Comparison of ENCODE assay signal across 9 mouse cellular contexts in genomic region chr4:126752024-126752607, GRCm38 (mm10). TPM values are rescaled to one million over a fixed set of nuclear protein-coding genes. Genes with fewer than 3 reads are reported as not detected.
DNase-seq lines count a peak whose midpoint lies in the region; ATAC-seq and TF ChIP-seq lines count a peak whose summit lies in the region.
"Had no signal": no experiment of that assay in that cellular context is flagged by ENCODE, and none has a peak within 500 bp of the region (broad histone marks: within the 10 kb centered on the region; RNA-seq: fewer than 3 reads in every experiment).

No protein-coding gene starts in this region.

- no peak for TF ChIP-seq EP300 in liver, embryonic 14.5 days (IDR thresholded peaks at IDR 0.05; ENCODE audit: low read depth)

- H3K4me1 ChIP-seq in forebrain, postnatal 0 days (ENCODE audit: insufficient read depth), result peaks cover 30% of the 10 kb centered on the region
- peaks cover 0 to 7% of the 10 kb centered on the region in 2 experiments for H3K4me1 ChIP-seq in liver, embryonic 14.5 days (replicated peaks; ENCODE audit: control insufficient read depth in 2 of 2, insufficient read depth in 2 of 2, low read length in 1 of 2)

- peak overlapping the region; percentile 94; the same call in 1 of the 2 replicates for H3K27ac ChIP-seq in forebrain, postnatal 0 days (ENCODE audit: low read depth, low read length)
- no peak overlapping the region for H3K27ac ChIP-seq in liver, embryonic 14.5 days

- no peak for ATAC-seq in cerebellum, adult (ENCODE audit: insufficient number of reproducible peaks, low FRiP score, low TSS enrichment)
- ATAC-seq in forebrain, postnatal 0 days, result no peak
- ATAC-seq in liver, embryonic 14.5 days (ENCODE audit: insufficient read depth), result no peak

- H3K4me2 ChIP-seq in forebrain, postnatal 0 days (ENCODE audit: low read depth), result peak overlapping the region; percentile 96
- H3K4me2 ChIP-seq in liver, embryonic 14.5 days (ENCODE audit: low read depth), result peak overlapping the region; percentile 92

- no peaks in the 10 kb centered on the region for H3K9me3 ChIP-seq in forebrain, postnatal 0 days (ENCODE audit: low read length)
- no peaks in the 10 kb centered on the region for H3K9me3 ChIP-seq in liver, embryonic 14.5 days (ENCODE audit: control insufficient read depth, low read length)

- 0 out of 2 replicates have a peak, but pooled peaks have one; percentile 22 for TF ChIP-seq CTCF in forebrain, postnatal 0 days (IDR thresholded peaks at IDR 0.05; ENCODE audit: low read depth)
- TF ChIP-seq CTCF in liver, embryonic 14.5 days (IDR thresholded peaks at IDR 0.05; ENCODE audit: low read depth), result no peak

- peaks cover 27% of the 10 kb centered on the region for H3K36me3 ChIP-seq in forebrain, postnatal 0 days (ENCODE audit: insufficient read depth)
- H3K36me3 ChIP-seq in liver, embryonic 14.5 days (replicated peaks; ENCODE audit: control insufficient read depth, insufficient read depth, low read depth), result no peaks in the 10 kb centered on the region; the same call in 1 of the 2 replicates

- 10% methylated on average over 13 of the region's 13 CpGs for WGBS in forebrain, postnatal 0 days
- 23% methylated on average over 13 of the region's 13 CpGs for whole genome bisulfite sequencing in liver, embryonic 14.5 days (ENCODE audit: insufficient replicate concordance)

- H3K4me3 ChIP-seq in forebrain, postnatal 0 days (ENCODE audit: low read depth, low read length), result peak overlapping the region; percentile 69
- H3K4me3 ChIP-seq in liver, embryonic 14.5 days (ENCODE audit: insufficient read depth in 1 of 2, low read depth in 2 of 2, low read length in 2 of 2), result peak overlapping the region; percentile 79

- peak; percentile 82 for DNase-seq in cerebellum, adult 11-12 months
- DNase-seq in right cerebral cortex, adult 18-20 months, result peak; percentile 30
- no peak for DNase-seq in right cerebral cortex, postnatal 4 days
- DNase-seq in forebrain, postnatal 0 days, result no peak
- no peak for DNase-seq in liver, embryonic 14.5 days (ENCODE audit: low read depth in 3 of 3, low spot score in 3 of 3)
- DNase-seq in ovary, postnatal 10 days (ENCODE audit: low spot score), result no peak
- no peak for DNase-seq in spleen, postnatal 14 days (ENCODE audit: low spot score in 2 of 2)

- H3K27me3 ChIP-seq in forebrain, postnatal 0 days (ENCODE audit: insufficient read depth, low read length), result no peaks in the 10 kb centered on the region
- no peaks in the 10 kb centered on the region for H3K27me3 ChIP-seq in liver, embryonic 14.5 days (ENCODE audit: control insufficient read depth, insufficient read depth, low read length)

- H3K9ac ChIP-seq in forebrain, postnatal 0 days, result peak overlapping the region; percentile 74
- H3K9ac ChIP-seq in liver, embryonic 14.5 days (replicated peaks), result peak overlapping the region; percentile 67

RNA-seq across cellular contexts. Expression of gene Ncdn, which starts 1.1 kb away (rescaled TPM):
- 308 and 339 TPM in 2 replicates for total RNA-seq in forebrain, postnatal 0 days (2014; rRNA removed)
- polyA plus RNA-seq in forebrain, postnatal 0 days (2015; fragmentation: Nextera tagmentation; extraction: Ambion mirVana), result 205 and 223 TPM in 2 replicates
- polyA plus RNA-seq in liver, embryonic 14.5 days (2012; rRNA removed), result 5.5 and 5.7 TPM in 2 replicates
- polyA plus RNA-seq in liver, embryonic 14.5 days (2014; fragmentation: Nextera tagmentation; extraction: Ambion mirVana), result 5.1 and 5.9 TPM in 2 replicates

RNA-seq across cellular contexts. Expression of gene AU040320, which starts 1.2 kb away (rescaled TPM):
- 33.4 and 35.7 TPM in 2 replicates for total RNA-seq in forebrain, postnatal 0 days (2014; rRNA removed)
- 27.4 and 33.5 TPM in 2 replicates for polyA plus RNA-seq in forebrain, postnatal 0 days (2015; fragmentation: Nextera tagmentation; extraction: Ambion mirVana)
- polyA plus RNA-seq in liver, embryonic 14.5 days (2012; rRNA removed), result 4.7 and 5.9 TPM in 2 replicates
- 6.0 and 7.5 TPM in 2 replicates for polyA plus RNA-seq in liver, embryonic 14.5 days (2014; fragmentation: Nextera tagmentation; extraction: Ambion mirVana)

RNA-seq across cellular contexts. Expression of gene Tfap2e, which starts 16.1 kb away (rescaled TPM):
- 1.1 TPM in 2 replicates for total RNA-seq in forebrain, postnatal 0 days (2014; rRNA removed)
- 0.86 and 0.93 TPM in 2 replicates for polyA plus RNA-seq in forebrain, postnatal 0 days (2015; fragmentation: Nextera tagmentation; extraction: Ambion mirVana)
- polyA plus RNA-seq in liver, embryonic 14.5 days (2012; rRNA removed), result not detected in 2 replicates
- polyA plus RNA-seq in liver, embryonic 14.5 days (2014; fragmentation: Nextera tagmentation; extraction: Ambion mirVana), result not detected in 2 replicates
- polyA plus RNA-seq: large intestine, adult 2 months had no signal

Comparison
In these comparisons a context has a peak if more than half of its experiments do, and no peak if none do; other contexts are left out.
1. DNase-seq: peak in cerebellum, adult 11-12 months (single experiment) and right cerebral cortex, adult 18-20 months (single experiment); none in right cerebral cortex, postnatal 4 days (single experiment), forebrain, postnatal 0 days (single experiment), liver, embryonic 14.5 days (0 of 3), ovary, postnatal 10 days (single experiment) and spleen, postnatal 14 days (0 of 2).
2. RNA of gene Ncdn, which starts 1.1 kb away (polyA plus RNA-seq): 205 to 223 TPM in forebrain, postnatal 0 days; 5.1 to 5.9 TPM in liver, embryonic 14.5 days; every median in the first group is over 10 times any median in the second.